Mouse (Mus musculus) urinary bladder, adult 18-20 months (tissue): ENCODE data around the gene Rasgef1b.

ENCODE experiments used
- DNase-seq, 2 experiments: peaks; one replicate each; pipeline ENCODE4 v3.0.0; 2022; ENCODE audit warnings: low spot score in 2 of 2, mixed read lengths in 2 of 2

Gene Rasgef1b

DNA sequence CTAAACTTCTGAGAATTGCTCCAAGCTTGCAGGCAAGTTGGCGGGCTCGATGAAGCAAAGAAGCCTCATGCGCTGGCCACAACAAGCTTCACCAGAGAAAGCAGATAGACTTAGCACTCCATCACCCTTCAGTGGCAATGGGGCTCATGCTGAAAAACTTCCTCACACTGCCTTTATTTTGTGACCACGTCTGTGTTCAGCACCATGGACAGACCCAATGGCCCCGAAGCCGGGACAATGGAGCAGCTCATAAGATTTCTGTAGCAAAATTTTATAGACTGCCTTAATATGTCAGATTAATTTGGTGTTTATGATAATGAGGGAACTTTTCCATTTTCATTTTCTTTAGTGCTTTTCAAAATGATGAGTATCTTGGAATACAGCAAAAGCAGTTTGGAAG lies 21.6 kb downstream of the Rasgef1b start:
- DNase-seq = no peak

DNA sequence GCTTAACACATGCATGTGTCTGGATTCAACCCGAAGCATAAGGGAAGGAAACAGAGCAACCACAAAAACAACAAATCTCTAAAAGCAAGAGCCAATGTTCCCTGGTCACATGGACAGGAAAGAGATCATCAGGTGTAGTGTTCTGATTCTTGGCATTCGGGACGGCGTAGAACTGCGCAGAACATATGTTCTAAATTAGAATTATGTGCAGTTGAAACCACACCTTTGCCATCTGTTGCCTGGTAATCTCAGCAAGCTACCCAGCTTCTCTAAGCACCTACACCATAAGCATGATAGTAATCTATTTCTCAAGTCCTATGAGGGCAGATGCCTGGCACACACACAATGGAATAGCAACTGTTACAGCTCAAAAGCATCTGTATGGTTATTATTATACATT lies 27.1 kb downstream of the Rasgef1b start:
- no peak for DNase-seq

DNA sequence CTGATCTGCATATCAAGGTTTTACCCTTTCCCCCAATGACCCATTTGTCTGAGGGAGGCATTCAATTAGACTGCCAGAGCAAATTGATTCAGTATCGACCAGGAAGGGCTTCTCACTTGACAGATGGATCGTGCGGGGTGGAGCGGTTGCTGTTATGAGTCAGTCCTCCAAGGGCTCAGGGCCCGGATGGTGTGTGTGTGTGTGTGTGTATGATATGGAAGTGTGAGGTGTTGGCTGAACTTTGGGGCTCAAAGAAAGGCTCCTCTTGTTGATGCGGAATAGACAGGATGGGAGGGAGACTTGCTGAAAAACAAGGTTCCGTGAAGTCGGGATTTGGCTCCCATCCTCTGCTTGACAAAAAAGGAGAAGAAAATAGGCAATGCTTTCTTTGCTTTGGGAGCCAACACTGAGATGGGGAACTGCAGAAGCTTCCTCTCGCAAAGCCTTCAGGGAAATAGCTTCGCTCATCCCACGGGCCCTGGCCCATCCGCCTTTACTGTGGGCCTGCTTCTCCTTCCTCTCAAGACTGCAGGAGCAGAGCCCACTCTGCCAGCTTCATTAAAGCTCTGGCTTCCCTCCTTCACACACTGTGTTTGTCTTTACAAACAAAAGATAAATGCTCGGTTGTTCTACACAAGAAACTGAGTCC lies 34.0 kb downstream of the Rasgef1b start:
- DNase-seq = no peak

DNA sequence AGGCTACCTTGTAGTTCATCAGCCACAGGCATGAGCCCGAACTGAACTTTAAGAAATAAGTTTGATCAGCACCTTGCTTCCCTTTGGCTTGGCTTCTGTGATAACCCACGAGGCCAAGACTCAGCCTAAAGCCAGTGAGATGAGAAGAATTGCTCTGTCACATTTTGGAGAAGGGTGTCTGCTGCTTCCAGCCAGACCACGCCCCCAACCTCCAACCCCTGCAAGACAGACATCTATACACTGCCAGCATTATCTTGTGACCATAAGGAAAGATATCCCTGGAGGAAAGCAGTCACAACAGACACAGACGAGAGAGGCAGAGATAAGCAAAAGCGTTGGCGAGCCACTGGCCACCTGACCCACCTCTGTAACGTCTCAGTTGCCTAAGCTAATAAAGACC lies 39.0 kb downstream of the Rasgef1b start:
- DNase-seq = no peak

DNA sequence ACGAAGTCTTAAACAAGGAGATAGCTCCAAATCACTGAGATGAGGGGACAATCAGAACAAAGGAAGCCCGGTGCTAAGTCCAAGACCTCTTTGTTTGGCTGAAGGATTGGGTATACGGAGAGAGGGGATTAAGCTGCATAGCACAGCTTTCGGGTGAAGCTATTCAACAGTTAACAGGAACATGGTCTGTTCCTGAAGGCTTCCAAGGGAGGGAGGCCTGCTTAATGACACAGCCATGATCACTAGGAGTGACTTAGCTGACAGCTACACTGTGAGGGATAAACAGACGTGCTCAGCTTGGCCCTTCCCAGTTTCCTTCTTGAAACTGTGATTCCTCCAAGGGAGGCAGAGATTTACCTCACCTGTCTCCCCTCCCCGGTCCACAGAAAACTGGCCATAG lies 41.0 kb downstream of the Rasgef1b start:
- no peak for DNase-seq

DNA sequence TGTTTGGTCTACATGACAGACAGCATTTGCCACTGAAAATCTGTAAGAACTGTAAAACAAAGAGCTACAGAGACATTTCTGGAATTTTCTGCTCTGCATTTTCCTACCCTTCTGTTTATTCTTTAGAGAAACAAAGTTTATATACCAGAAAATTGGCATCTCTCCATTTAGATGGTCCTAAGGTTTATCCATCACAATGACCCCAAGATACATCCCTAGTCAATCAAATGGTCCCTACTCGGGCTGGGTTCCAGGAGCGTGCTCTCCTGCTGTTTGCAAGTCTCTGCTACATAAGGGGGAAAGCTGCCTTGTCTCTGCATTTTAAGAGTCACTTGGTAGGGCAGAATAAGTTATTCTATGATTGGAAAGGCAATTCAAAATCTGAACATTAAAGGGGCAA lies 44.8 kb downstream of the Rasgef1b start:
- no peak for DNase-seq

DNA sequence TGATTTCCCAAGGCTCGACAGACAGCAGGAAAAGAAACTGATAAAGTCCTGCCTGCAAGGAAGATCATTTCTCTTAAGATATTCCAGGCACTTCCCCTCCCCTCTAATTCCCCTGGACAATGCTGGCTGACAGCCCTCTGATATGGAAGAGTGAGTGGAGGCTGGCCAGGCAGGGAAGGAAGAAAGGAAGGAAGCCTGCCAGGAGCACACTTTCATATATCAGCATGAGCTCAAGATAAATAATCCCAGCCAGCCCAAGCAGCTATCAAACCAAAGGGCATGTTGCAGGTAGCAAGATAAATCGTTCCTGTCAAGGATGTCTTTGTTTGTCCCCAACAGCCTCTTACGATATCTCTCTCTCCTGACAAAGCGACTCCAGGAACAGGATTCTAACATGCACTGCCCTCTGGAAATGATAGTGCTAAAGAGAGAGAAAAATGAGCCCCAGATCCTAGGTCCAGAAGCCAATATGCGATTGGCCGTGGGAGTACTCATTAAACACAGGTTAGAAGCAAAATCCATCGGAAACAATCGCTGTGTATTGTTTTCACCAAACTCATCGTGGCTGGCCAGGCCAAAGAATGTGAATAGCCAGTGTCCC lies 58.8 kb downstream of the Rasgef1b start:
- DNase-seq = no peak

DNA sequence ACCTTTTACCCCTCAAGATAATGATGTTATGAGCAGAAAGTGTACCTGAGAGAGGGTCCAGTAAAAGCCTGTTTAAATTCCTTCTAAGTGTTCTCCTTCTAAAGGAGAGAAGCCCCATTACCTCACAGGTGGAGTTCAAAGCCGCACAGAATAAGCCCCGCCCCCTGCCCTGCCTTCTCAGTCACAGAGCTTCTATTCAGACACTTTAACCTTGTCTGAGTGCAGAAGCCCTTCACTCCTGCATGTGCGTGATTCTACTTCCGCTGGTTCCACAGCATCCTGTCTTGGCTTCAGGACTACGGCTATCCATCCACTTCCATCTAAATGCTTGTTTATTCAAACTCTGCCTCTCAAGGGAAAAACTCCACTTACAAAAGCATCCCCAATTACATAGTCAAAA lies 72.8 kb downstream of the Rasgef1b start:
- DNase-seq = no peak

DNA sequence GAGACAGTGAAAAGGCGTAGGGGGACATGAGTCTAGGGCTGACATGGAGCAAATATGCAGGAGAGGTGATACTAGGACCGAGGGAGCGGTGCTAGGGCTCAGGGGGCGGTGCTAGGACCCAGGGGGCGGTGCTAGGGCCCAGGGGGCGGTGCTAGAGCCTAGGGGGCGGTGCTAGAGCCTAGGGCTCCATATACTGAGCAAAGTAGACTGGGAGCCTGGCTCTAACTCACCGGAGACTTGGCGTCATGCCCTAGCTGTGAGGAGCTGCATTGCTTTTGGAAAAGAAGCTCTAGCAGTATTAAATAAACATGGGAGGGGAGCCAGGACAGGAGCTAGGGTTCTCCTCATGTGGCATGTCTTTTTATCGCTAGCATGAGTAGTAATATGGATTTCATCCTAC lies 75.9 kb downstream of the Rasgef1b start:
- no peak for DNase-seq

DNA sequence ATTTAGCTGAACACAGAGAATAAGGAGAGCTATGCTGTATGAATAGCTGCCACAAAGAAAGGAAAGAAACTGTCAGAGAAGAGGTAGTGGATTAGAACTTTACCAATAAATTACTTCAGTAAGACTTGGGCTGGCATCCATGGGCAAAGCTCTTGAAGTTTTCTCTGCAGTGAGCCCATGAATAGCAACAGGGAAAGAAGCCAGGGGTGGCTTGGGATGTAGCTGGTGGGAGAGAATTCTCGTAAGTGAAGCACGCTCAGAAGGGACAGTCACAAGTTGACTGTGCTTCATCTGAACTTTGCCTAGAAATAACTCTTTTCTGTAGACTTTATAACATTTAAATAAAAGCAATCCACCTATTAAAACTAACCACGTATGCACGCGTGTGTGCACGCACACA lies 87.5 kb downstream of the Rasgef1b start:
- DNase-seq = no peak

DNA sequence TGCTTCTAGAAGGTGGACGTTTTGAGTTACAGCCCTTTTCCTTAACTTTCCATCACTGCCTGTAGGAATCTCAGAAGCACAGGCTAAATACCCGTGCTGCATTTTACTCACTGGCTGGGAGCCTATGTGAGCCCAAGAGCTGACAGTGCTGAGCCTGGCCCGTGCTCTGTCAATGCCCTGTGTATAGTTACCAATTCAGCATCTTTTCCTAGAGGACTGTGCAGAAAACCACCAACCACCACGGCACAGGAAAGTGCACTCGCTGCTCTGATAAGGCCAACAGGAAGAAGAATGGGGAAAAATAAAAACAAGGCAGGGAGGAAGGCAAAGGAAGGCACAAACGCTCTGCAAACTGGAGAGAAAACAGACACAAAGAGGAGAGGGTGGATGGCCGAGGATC lies 92.3 kb downstream of the Rasgef1b start:
- DNase-seq = no peak

DNA sequence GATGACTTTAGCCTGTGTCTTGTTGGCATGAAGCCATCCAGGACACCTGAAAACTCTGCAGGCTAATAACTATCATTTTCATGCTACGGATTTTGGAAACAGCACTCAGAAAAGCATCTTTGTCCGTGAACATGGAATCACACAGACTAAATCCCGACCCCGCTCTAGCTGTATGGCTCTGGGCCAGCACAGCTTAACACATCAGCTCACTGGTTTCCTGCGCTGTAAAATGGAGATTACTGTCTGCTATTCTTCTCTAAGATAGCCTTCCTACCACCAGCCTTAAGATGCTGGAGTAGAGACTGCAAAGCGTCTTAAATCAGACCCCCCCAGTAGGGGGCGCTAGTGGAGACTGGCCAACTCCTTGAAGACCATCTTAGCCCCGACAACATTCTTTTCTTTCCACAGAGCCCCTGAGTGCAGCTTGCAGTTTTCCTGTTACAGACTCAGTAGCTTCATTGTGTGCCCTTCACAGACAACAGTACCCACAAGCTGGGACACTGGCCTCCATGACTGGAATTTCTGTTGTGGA lies 94.8 kb downstream of the Rasgef1b start:
- DNase-seq = no peak

DNA sequence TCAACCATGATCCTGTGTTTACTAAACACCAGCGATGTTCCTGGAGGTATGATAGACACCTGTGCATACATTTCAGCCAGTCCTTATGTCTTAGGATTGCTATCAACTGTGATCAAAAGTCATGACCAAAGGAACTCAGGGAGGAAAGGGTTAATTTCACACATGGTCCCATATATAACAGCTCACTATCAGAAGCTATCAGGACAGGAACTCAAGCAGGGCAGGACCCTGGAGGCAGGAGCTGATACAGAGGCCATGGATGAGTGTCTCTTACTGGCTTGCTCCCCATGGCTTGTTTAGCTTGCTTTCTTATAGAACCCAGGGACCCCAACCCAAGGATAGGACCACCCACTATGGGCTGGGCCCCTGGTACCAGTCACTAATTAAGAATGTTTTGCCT lies 95.3 kb downstream of the Rasgef1b start:
- no peak for DNase-seq

DNA sequence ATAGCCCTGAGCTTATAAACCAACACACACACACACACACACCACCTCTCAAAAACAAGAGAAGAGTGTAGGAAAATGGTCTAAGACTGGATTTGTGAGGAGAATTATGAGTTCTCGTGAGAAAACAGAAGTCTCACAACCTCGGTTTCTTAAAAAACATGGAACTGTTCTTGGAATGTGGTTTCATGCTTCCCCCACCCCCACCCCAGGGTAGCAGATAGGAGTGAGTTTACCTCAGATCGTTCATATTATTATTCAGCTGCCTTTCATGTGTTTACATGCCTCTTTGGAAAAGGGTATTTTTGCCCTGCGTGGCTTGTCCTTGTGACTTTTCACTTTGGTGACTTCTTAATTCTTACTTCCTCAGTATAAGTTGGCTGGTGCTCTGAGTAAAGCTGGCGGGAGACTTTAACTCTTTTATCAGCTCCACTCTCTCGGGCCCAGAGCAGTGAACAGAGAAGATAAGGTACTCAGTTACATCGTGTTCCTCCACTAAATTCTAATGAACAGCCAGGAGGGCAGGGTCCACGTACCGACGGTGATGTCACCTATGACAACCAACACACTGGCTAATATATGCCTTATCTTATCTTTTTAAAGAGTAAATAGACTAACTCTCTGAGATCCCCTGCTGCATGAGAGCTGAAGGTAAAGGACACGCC lies 96.1 kb downstream of the Rasgef1b start:
- DNase-seq = no peak

DNA sequence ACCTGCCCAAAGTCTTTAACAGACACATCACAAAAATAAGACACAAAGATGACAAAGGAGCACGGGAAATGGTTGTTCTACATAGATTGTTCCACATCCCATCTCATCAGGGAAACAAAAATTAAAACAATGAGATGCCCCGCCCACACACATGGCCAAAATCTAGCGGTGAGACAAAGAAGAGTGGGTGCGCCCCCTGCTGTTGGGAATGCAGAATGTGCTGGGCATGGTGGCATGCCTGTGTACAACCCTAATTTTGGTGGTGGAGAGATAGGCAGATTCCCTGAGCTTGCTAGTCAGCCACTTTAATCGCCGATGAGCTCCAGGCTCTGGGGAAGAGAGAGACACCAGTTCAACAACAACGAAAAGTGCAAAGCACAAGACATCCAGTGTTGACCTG lies 98.8 kb downstream of the Rasgef1b start:
- DNase-seq = no peak

DNA sequence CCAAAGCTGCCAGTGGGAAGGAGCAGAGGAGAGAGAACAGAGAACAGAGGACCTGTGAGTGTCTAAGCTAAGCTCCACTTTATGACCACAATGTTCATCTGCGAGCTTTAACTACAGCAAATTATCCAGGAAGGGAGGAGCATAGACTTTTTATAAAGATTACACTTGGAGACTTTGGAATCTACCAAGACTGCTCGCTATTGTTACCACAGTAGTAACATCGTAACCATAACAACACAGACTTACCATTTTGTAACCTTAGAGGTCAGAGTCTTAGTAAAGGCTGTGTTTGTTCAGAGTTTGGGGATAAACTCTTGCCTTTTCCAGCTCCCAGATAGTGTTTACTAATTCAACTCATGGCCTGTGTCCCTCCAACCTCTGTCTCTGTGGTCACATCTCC lies 103.3 kb downstream of the Rasgef1b start:
- no peak for DNase-seq

DNA sequence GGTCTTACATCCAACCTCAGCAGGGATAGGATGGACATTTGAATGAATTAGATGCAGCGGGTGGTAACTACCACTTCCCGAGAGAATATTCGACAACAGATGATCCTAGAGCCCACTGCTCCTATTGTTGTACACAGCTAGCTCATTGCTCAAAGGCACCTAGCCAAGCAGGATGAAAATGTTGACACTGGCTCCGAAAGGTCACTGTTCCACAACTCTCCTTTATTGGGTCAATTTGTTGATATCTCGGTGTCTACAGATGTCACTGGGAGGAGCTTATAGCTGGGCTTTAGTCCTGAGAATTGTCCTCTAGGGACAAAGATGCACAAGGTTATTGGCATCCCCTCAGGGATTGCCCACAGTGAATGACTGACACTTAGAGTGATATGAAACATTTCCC lies 108.1 kb downstream of the Rasgef1b start:
- no peak for DNase-seq

DNA sequence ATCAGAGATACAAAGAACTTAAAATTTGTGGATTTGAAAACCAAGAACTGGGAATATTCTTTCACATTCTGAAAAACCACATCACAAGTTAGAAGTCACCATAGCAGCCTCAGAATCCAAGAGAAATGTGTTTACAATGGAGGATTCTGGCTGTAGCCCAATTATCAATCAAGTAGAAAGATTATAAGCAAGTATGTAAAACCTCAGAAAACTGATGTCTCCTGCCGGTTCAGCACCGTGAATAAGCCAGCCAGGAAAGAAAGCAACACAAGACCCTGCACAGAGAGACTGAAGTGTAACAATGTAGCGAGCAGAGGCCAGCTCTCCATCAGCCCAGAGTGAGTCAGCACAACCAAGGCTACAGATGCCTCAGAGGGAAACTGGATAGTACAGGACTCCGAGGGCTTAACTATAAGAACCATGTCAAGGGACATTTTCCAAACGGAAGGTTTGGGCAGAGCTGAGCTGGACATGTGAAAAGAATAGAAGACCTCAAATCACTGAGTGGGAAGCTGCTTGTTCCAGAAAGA lies 111.5 kb downstream of the Rasgef1b start:
- no peak for DNase-seq

DNA sequence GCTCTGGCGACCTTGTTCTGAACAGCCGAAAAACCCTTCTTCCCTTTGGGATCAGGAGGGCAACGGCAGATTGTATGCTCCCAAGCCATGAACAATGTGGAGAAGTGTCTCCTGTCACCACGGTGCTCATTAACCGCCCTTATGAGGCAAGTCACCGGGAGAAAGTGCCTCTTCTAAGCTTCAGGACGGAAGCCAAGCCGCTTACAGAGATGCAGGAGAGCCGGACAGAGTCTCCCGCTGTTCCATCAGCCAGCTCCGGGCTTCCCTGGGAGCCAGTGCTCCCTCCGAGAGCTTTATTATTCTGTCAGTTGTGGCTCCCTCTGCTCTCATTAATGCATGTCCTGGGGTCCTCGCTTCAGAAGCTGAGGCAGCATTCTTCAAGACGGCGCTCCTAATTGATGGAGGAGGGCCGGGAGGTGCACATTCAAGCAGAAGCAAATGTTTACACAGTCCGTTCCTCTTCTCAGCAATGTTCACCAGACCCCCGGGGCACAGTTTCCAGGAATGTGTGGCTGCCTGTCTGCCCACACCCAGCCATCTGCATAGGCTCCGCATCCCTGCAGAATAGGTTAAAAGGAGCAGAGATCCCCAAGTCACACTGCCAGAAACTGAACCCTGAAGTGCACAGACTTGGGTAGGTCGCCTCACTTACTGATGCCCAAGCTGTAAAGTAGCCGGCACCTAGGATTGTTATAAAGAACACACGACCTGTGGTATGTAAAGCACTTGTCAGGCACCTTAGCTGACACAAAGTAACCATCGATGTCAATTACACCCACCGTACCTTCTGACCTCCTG lies 115.3 kb downstream of the Rasgef1b start:
- DNase-seq = no peak

DNA sequence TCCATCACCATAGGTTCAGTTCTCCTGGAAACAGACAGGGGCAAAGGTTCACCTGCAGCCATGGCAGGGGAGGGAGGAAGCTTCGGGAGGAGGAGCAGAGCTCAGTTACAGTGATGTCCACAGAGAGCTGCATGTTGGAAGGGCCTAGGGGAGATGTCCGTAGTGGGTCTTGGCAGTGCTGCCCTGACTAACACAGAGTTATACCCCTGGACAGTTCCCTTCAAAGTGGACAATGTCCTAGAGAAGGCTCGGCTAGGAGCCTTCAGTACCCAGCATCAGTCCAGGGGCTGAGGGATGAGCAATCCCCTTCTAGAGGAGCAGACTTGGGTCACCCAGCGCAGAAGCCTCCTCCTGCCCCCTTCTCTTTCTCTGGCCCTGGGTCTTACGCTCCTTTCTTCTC lies 121.3 kb downstream of the Rasgef1b start:
- no peak for DNase-seq

DNA sequence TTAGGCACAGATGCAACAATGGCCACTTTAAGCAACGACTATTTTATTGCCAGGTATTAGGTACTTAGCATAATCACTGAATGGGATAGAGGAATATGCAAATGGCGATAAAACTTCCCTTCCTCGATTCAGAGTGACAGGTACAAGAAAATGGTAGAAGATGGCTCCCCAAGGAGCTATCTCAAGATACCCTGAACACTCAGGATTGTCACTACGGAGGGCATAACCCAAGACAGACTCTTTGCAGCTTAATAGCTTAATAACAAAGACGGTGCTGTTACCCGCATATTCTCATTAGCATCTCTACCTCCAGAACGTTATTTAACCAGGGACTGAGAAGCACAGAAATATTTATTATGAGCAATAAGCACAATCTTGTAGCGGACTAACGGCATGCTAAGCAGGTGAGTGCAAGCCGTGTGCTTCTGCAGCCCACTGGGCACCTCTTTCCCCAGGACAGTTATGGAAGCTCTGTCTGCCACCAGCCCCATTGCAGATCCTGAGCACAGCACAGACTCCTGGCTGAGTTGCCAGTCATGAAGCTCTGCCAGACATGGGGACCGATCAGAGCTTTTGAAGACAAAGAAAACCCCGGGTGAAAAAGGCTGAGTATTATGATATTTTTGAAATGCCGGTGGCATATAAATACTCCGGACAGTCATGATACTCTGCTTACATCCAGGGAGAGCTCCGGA lies 122.6 kb downstream of the Rasgef1b start:
- no peak for DNase-seq
